Mouse (Mus musculus) lung, postnatal 4 days (tissue): ENCODE measurements at regions not wholly inside any gene's neighbourhood (a gene's known extent, or its start where the extent isn't known, plus 50 kb on each side); places are given as distances from the start of the nearest gene placed in this dataset.
"Not testable (repeated sequence)": the region's sequence is repeated elsewhere in the genome, so short reads cannot be mapped to it uniquely, and the experiment has no call there.

Experiments
- DNase-seq, 2 experiments: peaks; one replicate each; pipeline ENCODE4 v3.0.0; 2021

- DNase-seq = no peak
Measured at GRCm38 (mm10) chr10:46100837-46101236, 523.2 kb downstream of the Hace1 start.

GRCm38 (mm10) chr10:46108810-46109209 is 531.2 kb downstream of the Hace1 start:
- DNase-seq = no peak

GRCm38 (mm10) chr10:46114631-46115130 is 537.1 kb downstream of the Hace1 start:
- DNase-seq = no peak

GRCm38 (mm10) chr10:46122409-46122808 is 544.8 kb downstream of the Hace1 start:
- DNase-seq = not testable (repeated sequence)

- no peak for DNase-seq
Measured at GRCm38 (mm10) chr10:46123795-46124194, 546.2 kb downstream of the Hace1 start.

DNA sequence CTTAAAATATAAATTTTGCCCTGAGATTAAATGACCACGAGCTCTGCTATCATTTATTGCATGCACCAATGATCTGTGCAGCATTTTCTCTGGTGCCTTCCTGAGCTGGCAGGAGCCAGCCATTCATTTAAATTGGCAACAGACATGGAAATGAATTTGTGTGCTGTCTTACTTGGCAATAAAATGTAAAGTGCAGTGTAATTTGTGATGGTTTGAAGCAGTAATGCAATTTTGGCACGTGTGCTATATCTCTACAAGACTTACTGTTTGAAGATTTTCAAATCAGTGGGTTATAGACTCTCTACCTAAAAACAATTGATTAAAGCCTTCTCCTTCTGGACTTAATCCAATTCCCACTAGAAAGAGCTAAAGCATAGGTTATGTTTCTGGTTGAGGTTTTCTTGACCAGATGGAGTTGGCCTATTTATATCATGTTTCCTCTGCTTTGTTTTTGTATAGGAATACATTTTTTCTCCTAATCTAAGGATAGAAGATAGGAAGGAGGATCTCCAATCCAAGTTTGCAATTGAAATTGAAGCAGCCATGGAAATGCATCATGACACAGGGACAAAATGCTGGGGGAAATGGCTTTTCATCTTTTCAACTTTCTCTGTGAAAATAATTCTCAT is 557.6 kb downstream of the Hace1 start:
- no peak for DNase-seq

DNA sequence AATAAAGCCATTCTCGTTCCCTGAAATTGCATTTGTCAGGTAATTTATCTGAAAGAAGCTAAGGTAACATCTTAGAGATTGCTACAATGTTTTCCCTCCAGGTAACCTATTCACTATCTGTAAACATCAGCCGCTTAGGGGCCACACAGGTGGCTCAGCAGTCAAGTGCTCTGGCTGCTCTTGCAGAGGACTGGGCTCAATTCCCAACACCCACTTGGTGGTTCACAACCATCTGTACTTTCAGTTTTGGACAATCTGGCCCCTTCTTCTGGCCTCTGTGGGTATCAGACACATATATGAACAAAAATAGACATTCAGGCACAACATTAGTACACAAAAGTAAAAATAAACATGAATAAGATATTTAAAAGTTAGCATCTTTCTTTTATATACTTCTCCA is 596.4 kb downstream of the Hace1 start:
- DNase-seq = no peak

- DNase-seq = no peak
Measured at GRCm38 (mm10) chr10:46185763-46186458, 608.3 kb downstream of the Hace1 start.

DNA sequence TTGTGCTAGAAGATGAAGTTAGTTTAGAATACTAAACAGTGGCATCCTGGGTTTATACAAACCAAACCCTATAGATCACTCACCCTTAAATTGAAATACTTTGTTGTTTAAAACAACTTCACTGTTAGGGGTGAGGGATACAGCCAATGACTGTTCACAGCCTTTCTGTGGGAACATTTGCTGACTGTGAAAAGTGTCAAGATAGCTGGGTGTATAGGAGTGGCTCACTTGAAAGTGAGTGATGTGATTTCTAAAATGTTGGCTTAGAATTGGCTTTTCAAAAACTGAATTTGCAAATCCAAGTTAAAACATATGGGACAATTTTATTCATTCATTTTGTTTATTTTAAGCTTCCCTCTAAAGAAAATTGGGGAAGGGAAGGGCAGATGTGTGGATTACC is 616.5 kb downstream of the Hace1 start:
- no peak for DNase-seq

GRCm38 (mm10) chr10:46226837-46227402 is 649.3 kb downstream of the Hace1 start:
- DNase-seq = no peak

DNA sequence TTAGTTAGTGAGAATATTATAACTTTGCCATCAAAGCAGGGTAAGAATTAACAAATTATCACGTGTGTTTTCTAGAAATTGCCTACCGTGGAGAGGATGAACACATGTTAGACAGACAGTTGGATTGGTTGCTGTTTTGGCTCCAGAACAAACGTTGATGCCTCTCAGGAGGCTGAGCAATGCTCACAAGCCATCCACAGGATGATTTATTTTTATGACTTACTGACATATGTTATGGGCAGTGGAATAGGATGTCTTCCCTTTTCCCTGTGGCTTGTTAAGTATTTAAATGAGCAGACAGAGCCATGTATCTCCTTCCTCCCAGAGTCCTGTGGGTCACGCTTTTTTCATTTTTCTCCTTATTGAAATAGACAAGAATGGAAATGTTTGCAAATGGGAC is 652.0 kb downstream of the Hace1 start:
- no peak for DNase-seq

- DNase-seq = no peak
Measured at GRCm38 (mm10) chr10:46235581-46235980, 658.0 kb downstream of the Hace1 start.

- no peak for DNase-seq
Measured at GRCm38 (mm10) chr10:46255575-46255974, 677.9 kb downstream of the Hace1 start.

GRCm38 (mm10) chr10:46269710-46270109 is 692.1 kb downstream of the Hace1 start:
- DNase-seq = no peak

DNA sequence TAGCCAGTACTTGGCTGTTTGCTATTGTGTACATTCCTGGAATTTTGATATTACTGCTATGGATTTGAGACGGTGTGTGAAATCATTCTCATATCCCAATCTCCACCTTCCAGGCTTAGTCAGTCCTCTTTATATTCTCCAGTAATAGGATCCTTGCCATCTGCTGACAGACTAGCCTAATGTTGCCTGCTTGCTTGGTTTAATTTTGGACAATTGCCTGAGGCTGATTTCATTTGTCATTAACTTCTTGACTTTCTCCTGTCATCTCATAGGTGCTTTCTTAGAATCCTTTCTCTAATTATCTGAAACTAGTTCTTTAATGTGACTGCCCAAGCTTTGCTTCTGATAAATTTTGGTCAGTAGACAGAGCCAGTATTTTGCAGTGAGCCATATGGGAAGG is 696.2 kb downstream of the Hace1 start:
- DNase-seq = no peak

DNA sequence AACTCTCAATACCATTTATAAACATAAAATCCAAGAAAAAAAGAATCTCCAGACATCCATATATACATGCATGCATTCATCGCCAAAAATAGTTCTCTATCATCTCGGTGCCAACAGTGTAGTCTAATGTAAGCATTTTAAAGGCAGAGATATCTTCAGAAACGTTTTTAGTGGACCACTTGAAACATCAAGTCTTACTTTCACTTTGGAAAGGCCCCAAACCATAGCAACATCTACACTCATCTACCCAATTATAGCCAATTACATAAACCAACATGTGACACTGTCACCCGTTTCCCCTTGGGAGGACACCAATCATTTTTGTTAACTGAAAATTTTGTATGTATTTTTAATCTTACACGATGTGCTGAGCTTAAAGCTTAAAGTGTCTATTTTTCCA is 716.7 kb downstream of the Hace1 start:
- no peak for DNase-seq

GRCm38 (mm10) chr10:46298352-46298751 is 720.7 kb downstream of the Hace1 start:
- DNase-seq = no peak

GRCm38 (mm10) chr10:46299521-46299920 is 721.9 kb downstream of the Hace1 start:
- DNase-seq = no peak

- no peak for DNase-seq
Measured at GRCm38 (mm10) chr10:46320328-46321038, 742.9 kb downstream of the Hace1 start.

GRCm38 (mm10) chr10:46321040-46321439 is 743.4 kb downstream of the Hace1 start:
- no peak for DNase-seq

GRCm38 (mm10) chr10:46329052-46329451 is 751.4 kb downstream of the Hace1 start:
- DNase-seq = no peak

GRCm38 (mm10) chr10:46331599-46332283 is 754.1 kb downstream of the Hace1 start:
- DNase-seq = no peak

DNA sequence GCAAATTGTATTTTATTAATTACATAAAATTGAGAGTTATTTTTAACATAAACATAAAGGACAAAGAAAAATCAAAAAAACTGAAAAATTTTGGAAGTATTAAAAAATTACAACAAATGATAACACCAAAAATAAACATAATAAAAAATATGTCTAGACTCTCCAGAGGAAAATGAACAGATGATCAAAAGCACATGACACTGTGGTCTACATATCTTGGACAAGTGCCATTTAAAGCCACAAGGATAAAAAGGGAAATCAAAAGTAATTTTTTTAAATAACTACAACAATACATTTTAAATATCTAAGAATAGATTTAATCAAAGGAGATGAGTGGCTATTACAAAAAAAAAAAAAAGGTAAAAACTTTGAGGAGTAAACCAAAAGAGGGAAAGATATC is 755.6 kb downstream of the Hace1 start:
- DNase-seq = no peak
